Mouse (Mus musculus): ENCODE results near the gene Nrp2.

DNA sequence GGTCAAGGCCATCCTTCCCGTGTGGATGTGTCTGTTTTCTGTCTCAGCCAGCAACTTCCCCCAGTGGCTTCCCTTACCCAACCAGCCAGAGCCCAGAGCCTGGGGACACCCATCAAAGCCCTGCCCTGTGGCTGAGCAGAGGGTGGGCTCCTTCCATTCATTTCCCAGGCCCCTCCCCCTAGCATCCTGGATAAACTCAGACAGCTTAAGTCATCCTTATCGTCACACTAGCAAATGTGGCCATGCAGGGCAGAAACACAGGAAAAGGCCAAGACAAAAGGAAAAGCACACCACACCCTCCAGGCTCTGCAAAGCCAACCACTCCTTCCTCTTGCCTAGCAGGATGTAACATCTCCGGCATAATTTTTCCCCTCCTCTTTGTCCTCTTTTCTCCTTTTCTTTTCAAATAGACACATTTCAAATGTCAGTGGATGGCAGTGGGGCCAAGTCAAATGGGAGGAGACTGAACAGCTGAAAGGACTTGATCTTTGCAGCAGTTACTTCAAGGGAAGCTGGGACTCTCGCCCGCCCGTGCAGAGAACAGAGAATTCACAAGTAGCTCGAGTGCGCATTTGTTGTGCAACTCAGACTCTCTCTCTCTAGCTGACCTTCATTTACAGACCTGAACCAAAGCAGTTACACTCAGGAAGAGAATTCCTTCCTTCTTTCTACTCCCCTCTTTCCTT, 38.0 kb upstream of the Nrp2 start:
- TF ChIP-seq HCFC1 (IDR thresholded peaks at IDR 0.05; ENCODE audit: low read depth, low read length) (no peak), ZNF384 (IDR thresholded peaks at IDR 0.05; ENCODE audit: low read depth, low read length) (no peak), POLR2A (IDR thresholded peaks at IDR 0.05; ENCODE audit: control insufficient read depth in 1 of 2, insufficient read depth in 1 of 2, low read depth in 1 of 2, low read length in 2 of 2, poor library complexity in 1 of 2) (no peak), POLR2AphosphoS5 (IDR thresholded peaks at IDR 0.05; ENCODE audit: borderline replicate concordance, low read depth, low read length) (no peak), CTCF (IDR thresholded peaks at IDR 0.05 in 2 of 3, conservative IDR thresholded peaks at IDR 0.05 in 1 of 3; ENCODE audit: control insufficient read depth in 1 of 3, insufficient read depth in 1 of 3, low read depth in 2 of 3, low read length in 3 of 3, poor library complexity in 1 of 3, severe bottlenecking in 1 of 3) (no peak), EP300 (IDR thresholded peaks at IDR 0.05; ENCODE audit: low read depth in 1 of 2, low read length in 2 of 2) (no peak)
